ENCODE assay signal across 12 mouse cellular contexts in the genomic region with DNA sequence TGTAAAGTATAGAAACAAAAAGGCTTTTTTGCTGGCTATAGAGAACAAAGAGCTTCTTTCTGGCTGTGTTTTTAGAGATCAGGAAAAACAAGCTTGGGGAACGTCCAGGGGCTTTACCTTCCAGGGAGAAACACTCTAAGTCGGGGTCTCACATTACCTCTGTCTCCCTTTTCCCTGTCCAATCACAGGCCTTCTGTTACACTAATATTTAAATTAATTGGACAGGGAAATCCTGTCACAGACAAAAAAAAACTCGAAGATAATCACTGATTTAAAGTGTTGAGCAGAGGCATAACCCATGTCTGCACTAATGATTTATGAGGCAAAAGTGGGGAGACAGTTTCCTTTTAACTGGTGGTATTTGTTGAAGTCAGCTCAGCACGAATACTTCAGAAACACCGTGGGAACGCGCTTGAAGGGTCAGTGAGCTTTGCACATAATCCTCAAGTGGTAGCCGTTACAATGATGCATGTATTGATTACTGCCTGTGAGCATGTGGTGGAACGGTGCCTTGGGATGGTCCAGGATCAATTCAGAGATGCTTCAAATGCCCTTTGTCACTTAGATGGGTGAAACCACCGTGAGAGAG. TPM values are rescaled to one million over a fixed set of nuclear protein-coding genes. Genes with fewer than 3 reads are reported as not detected.
DNase-seq lines count a peak whose midpoint lies in the region; ATAC-seq and TF ChIP-seq lines count a peak whose summit lies in the region.
"Had no signal": no experiment of that assay in that cellular context is flagged by ENCODE, and none has a peak within 500 bp of the region (broad histone marks: within the 10 kb centered on the region; RNA-seq: fewer than 3 reads in every experiment).

No protein-coding gene starts in this region.

- H3K9ac ChIP-seq in hindbrain, embryonic 11.5 days (ENCODE audit: low read depth, low read length): no peak overlapping the region
- no peak overlapping the region for H3K9ac ChIP-seq in hindbrain, embryonic 16.5 days (ENCODE audit: low read depth, low read length)
- no peak overlapping the region for H3K9ac ChIP-seq in stomach, embryonic 14.5 days (replicated peaks; ENCODE audit: low read depth, low read length)
- no peak overlapping the region for H3K9ac ChIP-seq in stomach, postnatal 0 days (ENCODE audit: low read length)
- no peak overlapping the region for H3K9ac ChIP-seq in limb, embryonic 11.5 days (ENCODE audit: low read length)
- H3K9ac ChIP-seq in stomach, embryonic 15.5 days: no peak overlapping the region
- H3K9ac ChIP-seq: liver, embryonic 13.5 days had no signal

- peak; percentile 28 for DNase-seq in hindbrain, embryonic 11.5 days (ENCODE audit: low spot score)
- DNase-seq in stomach, postnatal 0 days (ENCODE audit: low spot score): no peak
- peak; percentile 36 for DNase-seq in limb, embryonic 11.5 days (ENCODE audit: low spot score)
- no peak for DNase-seq in thymus, adult 2 months
- DNase-seq in right cerebral cortex, postnatal 14 days: no peak
- DNase-seq: cerebellum, postnatal 10 days; liver, embryonic 13.5 days; thymus, postnatal 36 days had no signal

- TF ChIP-seq EP300 in stomach, postnatal 0 days (optimal IDR thresholded peaks at IDR 0.05): no peak

- no peaks in the 10 kb centered on the region for H3K27me3 ChIP-seq in hindbrain, embryonic 11.5 days (ENCODE audit: control insufficient read depth, insufficient read depth, low read length)
- H3K27me3 ChIP-seq in hindbrain, embryonic 16.5 days (replicated peaks; ENCODE audit: control insufficient read depth, insufficient read depth, low read length): no peaks in the 10 kb centered on the region
- H3K27me3 ChIP-seq in stomach, embryonic 14.5 days (ENCODE audit: control insufficient read depth, insufficient read depth, low read length): no peaks in the 10 kb centered on the region
- H3K27me3 ChIP-seq in stomach, postnatal 0 days (ENCODE audit: control insufficient read depth, insufficient read depth, low read length): no peaks in the 10 kb centered on the region
- no peaks in the 10 kb centered on the region for H3K27me3 ChIP-seq in limb, embryonic 11.5 days (ENCODE audit: control insufficient read depth, insufficient read depth, low read length)
- no peaks in the 10 kb centered on the region for H3K27me3 ChIP-seq in stomach, embryonic 15.5 days (replicated peaks)
- H3K27me3 ChIP-seq in thymus, adult 2 months (ENCODE audit: control insufficient read depth, insufficient read depth, low read length): no peaks in the 10 kb centered on the region
- H3K27me3 ChIP-seq: liver, embryonic 13.5 days had no signal

- no peak for TF ChIP-seq POLR2A in thymus, adult 2 months (IDR thresholded peaks at IDR 0.05; ENCODE audit: control insufficient read depth, extremely low read depth, insufficient read depth, low read length, poor library complexity)

- no peaks in the 10 kb centered on the region for H3K4me1 ChIP-seq in hindbrain, embryonic 11.5 days (replicated peaks; ENCODE audit: control insufficient read depth, insufficient read depth, low read length)
- H3K4me1 ChIP-seq in hindbrain, embryonic 16.5 days (ENCODE audit: control insufficient read depth, insufficient read depth, low read depth, low read length): peaks cover 3% of the 10 kb centered on the region
- 0 out of 2 replicates have a peak, but pooled peaks cover 6% of the 10 kb centered on the region for H3K4me1 ChIP-seq in stomach, embryonic 14.5 days (ENCODE audit: control insufficient read depth, insufficient read depth, low read length)
- no peaks in the 10 kb centered on the region for H3K4me1 ChIP-seq in stomach, postnatal 0 days (replicated peaks; ENCODE audit: control insufficient read depth, insufficient read depth)
- 0 out of 2 replicates have a peak, but pooled peaks cover 2% of the 10 kb centered on the region for H3K4me1 ChIP-seq in limb, embryonic 11.5 days (ENCODE audit: control insufficient read depth, insufficient read depth, low read length)
- no peaks in the 10 kb centered on the region for H3K4me1 ChIP-seq in stomach, embryonic 15.5 days
- no peaks in the 10 kb centered on the region for H3K4me1 ChIP-seq in thymus, adult 2 months (replicated peaks; ENCODE audit: control insufficient read depth, insufficient read depth, low read length)
- H3K4me1 ChIP-seq: liver, embryonic 13.5 days had no signal

- H3K27ac ChIP-seq in hindbrain, embryonic 11.5 days (ENCODE audit: low read depth, low read length): no peak overlapping the region
- no peak overlapping the region for H3K27ac ChIP-seq in hindbrain, embryonic 16.5 days (ENCODE audit: low read depth, low read length)
- no peak overlapping the region for H3K27ac ChIP-seq in stomach, embryonic 14.5 days (ENCODE audit: low read length)
- no peak overlapping the region for H3K27ac ChIP-seq in stomach, postnatal 0 days (replicated peaks)
- no peak overlapping the region for H3K27ac ChIP-seq in limb, embryonic 11.5 days (replicated peaks; ENCODE audit: low read depth, low read length)
- no peak overlapping the region for H3K27ac ChIP-seq in stomach, embryonic 15.5 days
- no peak overlapping the region for H3K27ac ChIP-seq in thymus, adult 2 months (ENCODE audit: control insufficient read depth, insufficient read depth, low read length)
- H3K27ac ChIP-seq: liver, embryonic 13.5 days had no signal

- no peaks in the 10 kb centered on the region for H3K9me3 ChIP-seq in hindbrain, embryonic 11.5 days (ENCODE audit: control insufficient read depth, low read length)
- no peaks in the 10 kb centered on the region for H3K9me3 ChIP-seq in hindbrain, embryonic 16.5 days (ENCODE audit: control insufficient read depth, low read length)
- H3K9me3 ChIP-seq in stomach, embryonic 14.5 days (ENCODE audit: control insufficient read depth, low read depth, low read length): no peaks in the 10 kb centered on the region
- no peaks in the 10 kb centered on the region for H3K9me3 ChIP-seq in stomach, postnatal 0 days (ENCODE audit: control insufficient read depth, low read length)
- H3K9me3 ChIP-seq in limb, embryonic 11.5 days (ENCODE audit: control insufficient read depth, low read length): no peaks in the 10 kb centered on the region
- H3K9me3 ChIP-seq in stomach, embryonic 15.5 days: no peaks in the 10 kb centered on the region
- H3K9me3 ChIP-seq: liver, embryonic 13.5 days had no signal

- H3K36me3 ChIP-seq in hindbrain, embryonic 11.5 days (ENCODE audit: control insufficient read depth, insufficient read depth, low read length): no peaks in the 10 kb centered on the region
- no peaks in the 10 kb centered on the region for H3K36me3 ChIP-seq in hindbrain, embryonic 16.5 days (ENCODE audit: control insufficient read depth, insufficient read depth, low read length)
- no peaks in the 10 kb centered on the region for H3K36me3 ChIP-seq in stomach, embryonic 14.5 days (ENCODE audit: control insufficient read depth, insufficient read depth, low read length)
- no peaks in the 10 kb centered on the region for H3K36me3 ChIP-seq in stomach, postnatal 0 days (ENCODE audit: control insufficient read depth, insufficient read depth, low read length)
- H3K36me3 ChIP-seq in limb, embryonic 11.5 days (ENCODE audit: control insufficient read depth, insufficient read depth, low read length): no peaks in the 10 kb centered on the region
- no peaks in the 10 kb centered on the region for H3K36me3 ChIP-seq in stomach, embryonic 15.5 days
- H3K36me3 ChIP-seq in thymus, adult 2 months (ENCODE audit: control insufficient read depth, insufficient read depth, low read length): no peaks in the 10 kb centered on the region
- H3K36me3 ChIP-seq: liver, embryonic 13.5 days had no signal

- ATAC-seq in hindbrain, embryonic 11.5 days (ENCODE audit: low FRiP score): no peak
- no peak for ATAC-seq in hindbrain, embryonic 16.5 days
- ATAC-seq in stomach, embryonic 14.5 days (ENCODE audit: insufficient number of reproducible peaks, insufficient read depth, low FRiP score, low read depth): no peak
- ATAC-seq in stomach, postnatal 0 days (ENCODE audit: low FRiP score, low TSS enrichment): no peak
- 0 out of 2 replicates have a peak, but pooled peaks have one; percentile 28 for ATAC-seq in limb, embryonic 11.5 days (ENCODE audit: insufficient number of reproducible peaks, low FRiP score, low TSS enrichment, low read depth)
- ATAC-seq in stomach, embryonic 15.5 days (ENCODE audit: insufficient read depth, low FRiP score, low read depth): no peak

- 30% methylated on average over 10 of the region's 10 CpGs for WGBS in hindbrain, embryonic 11.5 days
- 26% methylated on average over 10 of the region's 10 CpGs for WGBS in hindbrain, embryonic 16.5 days
- 11% methylated on average over 10 of the region's 10 CpGs for WGBS in stomach, embryonic 14.5 days
- WGBS in stomach, postnatal 0 days: 19% methylated on average over 10 of the region's 10 CpGs
- 25% methylated on average over 10 of the region's 10 CpGs for WGBS in limb, embryonic 11.5 days
- WGBS in stomach, embryonic 15.5 days: 10% methylated on average over 10 of the region's 10 CpGs
- WGBS in thymus, adult 2 months: 30% methylated on average over 10 of the region's 10 CpGs

- no peak for TF ChIP-seq CTCF in stomach, postnatal 0 days (IDR thresholded peaks at IDR 0.05; ENCODE audit: low read depth)
- no peak for TF ChIP-seq CTCF in thymus, adult 2 months (IDR thresholded peaks at IDR 0.05; ENCODE audit: borderline replicate concordance, control insufficient read depth, extremely low read depth, insufficient read depth, low read length, poor library complexity)

- H3K4me2 ChIP-seq in hindbrain, embryonic 11.5 days (replicated peaks; ENCODE audit: low read depth, low read length): no peak overlapping the region
- no peak overlapping the region for H3K4me2 ChIP-seq in hindbrain, embryonic 16.5 days (ENCODE audit: low read length)
- H3K4me2 ChIP-seq in stomach, embryonic 14.5 days (replicated peaks; ENCODE audit: low read depth, low read length): peak overlapping the region; percentile 26
- no peak overlapping the region for H3K4me2 ChIP-seq in stomach, postnatal 0 days (replicated peaks; ENCODE audit: low read depth)
- peak overlapping the region; percentile 26; the same call in 1 of the 2 replicates for H3K4me2 ChIP-seq in limb, embryonic 11.5 days (ENCODE audit: low read depth, severe bottlenecking)
- peak overlapping the region; percentile 29; the same call in 1 of the 2 replicates for H3K4me2 ChIP-seq in stomach, embryonic 15.5 days
- H3K4me2 ChIP-seq: liver, embryonic 13.5 days had no signal

- no peak overlapping the region for H3K4me3 ChIP-seq in hindbrain, embryonic 11.5 days (ENCODE audit: low read depth, low read length)
- no peak overlapping the region for H3K4me3 ChIP-seq in hindbrain, embryonic 16.5 days (ENCODE audit: low read length)
- no peak overlapping the region for H3K4me3 ChIP-seq in stomach, embryonic 14.5 days (ENCODE audit: low read depth, low read length)
- no peak overlapping the region for H3K4me3 ChIP-seq in stomach, postnatal 0 days (ENCODE audit: low read depth, low read length)
- H3K4me3 ChIP-seq in limb, embryonic 11.5 days (ENCODE audit: low read depth, low read length): no peak overlapping the region
- H3K4me3 ChIP-seq in stomach, embryonic 15.5 days (replicated peaks): no peak overlapping the region
- no peak overlapping the region for H3K4me3 ChIP-seq in thymus, adult 2 months (ENCODE audit: control insufficient read depth, insufficient read depth, low read length)
- H3K4me3 ChIP-seq: liver, embryonic 13.5 days had no signal

RNA-seq across cellular contexts. Expression of a gene that starts 42.7 kb away (rescaled TPM):
- 0.14 TPM in 1 of 2 replicates, not detected in the other for polyA plus RNA-seq in hindbrain, embryonic 11.5 days (2014; fragmentation: Nextera tagmentation; extraction: Ambion mirVana)
- not detected in 2 replicates for polyA plus RNA-seq in hindbrain, embryonic 16.5 days (2015; fragmentation: Nextera tagmentation; extraction: Ambion mirVana)
- polyA plus RNA-seq in stomach, embryonic 14.5 days (2014; fragmentation: Nextera tagmentation; extraction: Ambion mirVana): 13.1 and 15.4 TPM in 2 replicates
- 57.9 and 66.2 TPM in 2 replicates for polyA plus RNA-seq in stomach, postnatal 0 days (2015; fragmentation: Nextera tagmentation; extraction: Ambion mirVana)
- polyA plus RNA-seq in limb, embryonic 11.5 days (2014; fragmentation: Nextera tagmentation; extraction: Ambion mirVana): not detected in 2 replicates
- 14.5 and 17.8 TPM in 2 replicates for polyA plus RNA-seq in stomach, embryonic 15.5 days (2015; fragmentation: Nextera tagmentation; extraction: Ambion mirVana)
- 4.0 and 4.3 TPM in 2 replicates for polyA plus RNA-seq in thymus, adult 2 months (2012; rRNA removed)
- polyA plus RNA-seq: heart, postnatal 0 days; liver, embryonic 13.5 days had no signal

Comparison
In these comparisons a context has a peak if more than half of its experiments do, and no peak if none do; other contexts are left out.
1. H3K4me2 ChIP-seq: peak in stomach, embryonic 14.5 days (single experiment), limb, embryonic 11.5 days (single experiment) and stomach, embryonic 15.5 days (single experiment); none in hindbrain, embryonic 11.5 days (single experiment), hindbrain, embryonic 16.5 days (single experiment) and stomach, postnatal 0 days (single experiment).
2. DNase-seq: peak in hindbrain, embryonic 11.5 days (single experiment) and limb, embryonic 11.5 days (single experiment); none in stomach, postnatal 0 days (single experiment), thymus, adult 2 months (single experiment) and right cerebral cortex, postnatal 14 days (single experiment).